Mouse (Mus musculus) liver, adult 2 months (tissue): ENCODE measurements around the gene Uqcc2. TPM values are rescaled to one million over a fixed set of nuclear protein-coding genes. Genes with fewer than 3 reads are reported as not detected.
A peak's percentile ranks its signal among the peaks of the same experiment; 100 is the strongest.

Experiments used
- DNase-seq: peaks from one replicate; pipeline ENCODE4 v3.0.0-alpha.2; 2011; ENCODE audit warnings: low read depth, low spot score; ENCODE audit errors: extremely low read depth
- H3K27ac ChIP-seq: fragments of 200-500 bp; replicated peaks from 2 replicates; pipeline ENCODE4 v1.5.1; 2012; ENCODE audit warnings: low read depth, mild to moderate bottlenecking, control low read depth, inconsistent platforms, low read length; ENCODE audit not compliant: insufficient read depth
- H3K27me3 ChIP-seq: fragments of 200-500 bp; 2 replicates; pipeline ENCODE4 v1.6.1; 2012; ENCODE audit warnings: mild to moderate bottlenecking, moderate library complexity, low read length, inconsistent platforms; ENCODE audit not compliant: control insufficient read depth, insufficient read depth
- H3K36me3 ChIP-seq: fragments of 200-500 bp; 2 replicates; pipeline ENCODE4 v1.6.1; 2012; ENCODE audit warnings: low read length, inconsistent platforms; ENCODE audit not compliant: control insufficient read depth, insufficient read depth
- H3K4me1 ChIP-seq: fragments of 200-500 bp; 2 replicates; pipeline ENCODE4 v1.6.1; 2011; ENCODE audit warnings: low read length; ENCODE audit not compliant: control insufficient read depth, insufficient read depth
- H3K4me3 ChIP-seq: fragments of 200-500 bp; 2 replicates; pipeline ENCODE4 v1.5.1; 2011; ENCODE audit warnings: low read depth, mild to moderate bottlenecking, control low read depth, low read length, moderate library complexity; ENCODE audit not compliant: insufficient read depth
- H3K79me2 ChIP-seq: fragments of 200-500 bp; 2 replicates; pipeline ENCODE4 v1.6.1; 2012; ENCODE audit warnings: inconsistent platforms, mild to moderate bottlenecking, low read length, moderate library complexity; ENCODE audit not compliant: control insufficient read depth, insufficient read depth
- H3K9ac ChIP-seq: fragments of 200-500 bp; 2 replicates; pipeline ENCODE4 v1.6.1; 2012; ENCODE audit warnings: low read depth, mild to moderate bottlenecking, control low read depth, inconsistent platforms, low read length
- CTCF ChIP-seq: fragments of 200-500 bp; IDR thresholded peaks from 2 replicates; pipeline ENCODE4 v1.5.1; 2011; ENCODE audit warnings: low read depth, low read length, control low read depth
- POLR2A ChIP-seq: fragments of 200-500 bp; IDR thresholded peaks from 2 replicates; pipeline ENCODE4 v1.6.1; 2011; ENCODE audit warnings: low read length, control low read depth; ENCODE audit not compliant: insufficient read depth; ENCODE audit errors: extremely low read depth
- WGBS: fragments of 180-500 bp; shearing (Covaris S2); methylation state at CpG from one replicate; pipeline ENCODE4 v1.1.7; 2018; 5-methylcytosine and 5-hydroxymethylcytosine counted together
- polyA plus RNA-seq: library from polyadenylated mRNA; depleted of rRNA; stranded (reverse); fragments of >200 nt; gene quantifications from 2 replicates; pipeline ENCODE4 v1.2.3, GENCODE M21; 2012
- total RNA-seq: library from RNA; depleted of rRNA; stranded (reverse); fragments of >200 nt; gene quantifications from 2 replicates; pipeline ENCODE4 v1.2.3, GENCODE M21; 2014

Uqcc2 gene
- total and polyA plus RNA-seq, 2 experiments: 78.9 to 135 TPM

GRCm38 (mm10) chr17:27107936-27108335, 25.8 kb downstream of the Uqcc2 start:
- Histone ChIP-seq H3K4me1 (no peaks in the 10 kb centered on the region), H3K79me2 (no peaks in the 10 kb centered on the region), H3K27me3 (no peaks in the 10 kb centered on the region), H3K27ac (no peak overlapping the region), H3K4me3 (no peak overlapping the region), H3K9ac (no peak overlapping the region), H3K36me3 (no peaks in the 10 kb centered on the region)
- DNase-seq: no peak
- TF ChIP-seq CTCF (no peak), POLR2A (no peak)
- WGBS: 84% methylated on average over 6 of the region's 6 CpGs

GRCm38 (mm10) chr17:27106745-27107144, 27.0 kb downstream of the Uqcc2 start:
- Histone ChIP-seq H3K27ac (no peak overlapping the region), H3K79me2 (no peaks in the 10 kb centered on the region), H3K4me3 (no peak overlapping the region), H3K27me3 (no peaks in the 10 kb centered on the region), H3K9ac (no peak overlapping the region), H3K36me3 (no peaks in the 10 kb centered on the region), H3K4me1 (no peaks in the 10 kb centered on the region)
- WGBS: 92% methylated on average over 9 of the region's 9 CpGs
- no peak for TF ChIP-seq CTCF
- no peak for TF ChIP-seq POLR2A
- DNase-seq: no peak

- DNase-seq: no peak
Measured at GRCm38 (mm10) chr17:27105698-27106470, 27.8 kb downstream of the Uqcc2 start.

GRCm38 (mm10) chr17:27101675-27102074, 32.0 kb downstream of the Uqcc2 start:
- TF ChIP-seq CTCF (no peak), POLR2A (no peak)
- 91% methylated on average over 5 of the region's 5 CpGs for WGBS

More at GRCm38 (mm10) chr17:27105698-27106470, 27.8 kb downstream of the Uqcc2 start:
- H3K4me3 ChIP-seq: no peak overlapping the region
- WGBS: 85% methylated on average over 12 of the region's 18 CpGs
- H3K9ac ChIP-seq: no peak overlapping the region
- no peak overlapping the region for H3K27ac ChIP-seq
- H3K79me2 ChIP-seq: no peaks in the 10 kb centered on the region
- H3K4me1 ChIP-seq: no peaks in the 10 kb centered on the region
- no peaks in the 10 kb centered on the region for H3K27me3 ChIP-seq
- TF ChIP-seq POLR2A (no peak), CTCF (no peak)
- H3K36me3 ChIP-seq: no peaks in the 10 kb centered on the region

GRCm38 (mm10) chr17:27095690-27096089, 38.0 kb downstream of the Uqcc2 start:
- H3K9ac ChIP-seq: no peak overlapping the region
- no peaks in the 10 kb centered on the region for H3K36me3 ChIP-seq
- H3K4me3 ChIP-seq: no peak overlapping the region
- DNase-seq: no peak
- no peaks in the 10 kb centered on the region for H3K79me2 ChIP-seq
- no peaks in the 10 kb centered on the region for H3K4me1 ChIP-seq
- TF ChIP-seq CTCF (0 out of 2 replicates have a peak, but pooled peaks have one; percentile 7), POLR2A (no peak)
- H3K27me3 ChIP-seq: no peaks in the 10 kb centered on the region
- H3K27ac ChIP-seq: no peak overlapping the region
- 59% methylated on average over 13 of the region's 13 CpGs for WGBS

More at GRCm38 (mm10) chr17:27101675-27102074, 32.0 kb downstream of the Uqcc2 start:
- no peak overlapping the region for H3K4me3 ChIP-seq
- no peak overlapping the region for H3K27ac ChIP-seq
- H3K36me3 ChIP-seq: no peaks in the 10 kb centered on the region
- H3K79me2 ChIP-seq: no peaks in the 10 kb centered on the region
- H3K4me1 ChIP-seq: no peaks in the 10 kb centered on the region
- DNase-seq: no peak
- no peaks in the 10 kb centered on the region for H3K27me3 ChIP-seq
- no peak overlapping the region for H3K9ac ChIP-seq

- Histone ChIP-seq H3K4me1 (no peaks in the 10 kb centered on the region), H3K79me2 (no peaks in the 10 kb centered on the region), H3K36me3 (no peaks in the 10 kb centered on the region), H3K27ac (no peak overlapping the region), H3K4me3 (no peak overlapping the region), H3K9ac (no peak overlapping the region), H3K27me3 (no peaks in the 10 kb centered on the region)
- DNase-seq: no peak
- TF ChIP-seq CTCF: no peak
- no peak for TF ChIP-seq POLR2A
- 79% methylated on average over 9 of the region's 9 CpGs for WGBS
Measured at GRCm38 (mm10) chr17:27090068-27090467, 43.6 kb downstream of the Uqcc2 start.
